Mouse (Mus musculus): Measurements from ENCODE around the gene Nsdhl. TPM values are rescaled to one million over a fixed set of nuclear protein-coding genes. Genes with fewer than 3 reads are reported as not detected.

Gene Nsdhl
- total RNA-seq (2021) = 10 to 100 TPM; 23.6 to 27.6 TPM

DNA sequence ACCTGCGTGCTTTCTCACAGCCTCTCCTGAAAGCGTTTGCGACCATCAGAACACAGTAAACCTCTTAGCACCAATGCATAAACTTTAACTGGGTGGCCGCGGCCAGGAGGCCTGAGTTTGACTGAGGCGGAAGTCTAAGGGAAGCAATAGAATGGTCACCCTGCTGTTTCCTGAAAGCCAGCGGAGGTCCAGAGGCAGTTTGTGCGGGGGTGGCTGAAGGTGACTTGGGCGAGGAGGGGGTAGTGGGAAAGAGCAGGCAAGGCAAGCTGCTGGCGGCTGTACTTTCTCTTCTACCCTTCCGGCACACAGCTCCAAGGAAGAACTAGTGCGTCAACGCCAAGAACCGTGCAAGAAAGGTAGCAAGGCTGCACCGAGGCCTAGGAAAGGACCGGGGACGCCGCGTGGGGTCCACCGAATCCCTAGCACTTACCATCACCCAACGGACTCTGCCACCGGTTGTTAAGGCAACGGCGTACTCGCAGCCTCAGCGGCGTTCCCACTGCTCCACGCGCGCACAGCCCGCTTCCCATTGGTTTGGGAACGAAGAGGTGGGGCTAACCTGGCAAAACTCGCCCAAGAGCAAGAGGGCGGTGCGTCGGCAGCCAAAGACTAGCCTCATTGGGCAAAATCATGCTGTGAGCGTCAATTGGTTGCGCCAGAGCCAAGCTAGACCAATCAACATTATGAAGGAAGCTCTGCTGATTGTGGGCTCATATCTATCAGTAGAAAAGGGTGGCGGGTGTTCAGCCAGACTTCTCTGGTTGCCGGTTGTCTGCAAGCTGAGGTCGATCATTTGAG is at the start of gene Nsdhl, which contains the start of gene Cetn2:
Gene Nsdhl, plus strand, starts transcription at position 674 of the 798 bp plus-strand sequence.
Gene Cetn2, minus strand, starts transcription at position 528 of the 798 bp plus-strand sequence.
- peak; percentile 52 to 65 for DNase-seq (ENCODE audit: extremely low spot score in 1 of 2, low spot score in 1 of 2)

GRCm38 (mm10) chrX:72895388-72896054 is 22.8 kb upstream of the Nsdhl start:
- DNase-seq (ENCODE audit: extremely low spot score in 1 of 2, low spot score in 1 of 2) = peak in 1 of 2 experiments; percentile 9

DNA sequence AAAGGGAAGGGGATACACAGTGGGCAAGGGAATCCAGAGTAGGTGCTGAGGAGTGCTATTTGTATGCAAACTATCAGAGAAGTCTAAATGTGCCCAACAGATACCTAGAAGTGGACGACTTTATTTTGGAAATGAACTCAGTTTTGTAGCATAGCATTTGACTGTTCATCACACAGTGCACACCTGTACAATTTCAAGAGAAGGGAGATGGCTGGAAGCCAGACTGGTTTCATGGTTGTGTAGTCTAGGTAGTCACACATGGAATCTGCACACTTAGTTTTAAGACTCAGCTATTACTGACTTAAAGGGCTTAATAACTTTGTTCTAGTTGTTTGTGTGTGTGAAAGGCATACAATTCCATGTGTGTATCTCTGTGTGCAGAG is 22.3 kb upstream of the Nsdhl start:
- no peak for DNase-seq (ENCODE audit: extremely low spot score in 1 of 2, low spot score in 1 of 2)

GRCm38 (mm10) chrX:72902530-72902929 is 15.8 kb upstream of the Nsdhl start:
- no peak for DNase-seq (ENCODE audit: extremely low spot score in 1 of 2, low spot score in 1 of 2)

- DNase-seq (ENCODE audit: extremely low spot score in 1 of 2, low spot score in 1 of 2) = no peak
These were observed 10.5 kb upstream of the Nsdhl start for GRCm38 (mm10) chrX:72907619-72908403.

DNA sequence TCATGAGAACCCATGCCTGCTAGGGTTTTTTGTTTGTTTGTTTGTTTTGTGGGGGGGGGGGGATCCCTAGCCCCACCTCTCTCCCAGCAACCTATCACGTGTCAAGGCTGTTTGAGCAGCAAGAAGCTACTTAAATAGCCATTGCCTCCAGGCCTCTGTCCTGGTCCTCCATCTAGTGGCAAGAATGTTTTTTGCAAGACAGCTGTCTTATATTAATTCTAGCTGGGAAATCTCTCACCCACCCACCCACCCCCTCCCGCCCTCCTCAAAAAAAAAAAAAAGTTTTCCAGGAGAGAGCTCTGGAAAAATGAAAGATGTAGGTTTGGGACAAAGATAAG is 10.0 kb upstream of the Nsdhl start:
- peak in 1 of 2 experiments; percentile 11 for DNase-seq (ENCODE audit: extremely low spot score in 1 of 2, low spot score in 1 of 2)

DNA sequence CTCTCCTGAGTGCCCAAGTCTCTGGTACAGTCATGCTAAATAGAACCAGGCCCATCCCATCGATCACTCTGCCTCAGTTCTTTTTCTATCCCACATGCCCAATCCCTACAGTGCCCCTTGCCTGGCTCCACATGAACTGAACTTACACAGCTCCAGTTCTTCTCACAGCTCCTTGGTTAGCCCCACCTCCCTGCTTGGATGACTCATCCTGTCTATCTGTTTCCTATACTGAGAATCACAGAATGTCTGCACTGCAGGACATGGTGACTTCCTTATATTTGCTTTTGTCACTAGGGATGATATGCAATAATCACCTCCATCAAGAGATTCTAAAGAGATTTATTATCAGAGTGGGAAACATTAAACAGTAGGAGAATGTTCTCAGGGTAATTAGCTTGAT is 6.7 kb upstream of the Nsdhl start:
- no peak for DNase-seq (ENCODE audit: extremely low spot score in 1 of 2, low spot score in 1 of 2)

DNA sequence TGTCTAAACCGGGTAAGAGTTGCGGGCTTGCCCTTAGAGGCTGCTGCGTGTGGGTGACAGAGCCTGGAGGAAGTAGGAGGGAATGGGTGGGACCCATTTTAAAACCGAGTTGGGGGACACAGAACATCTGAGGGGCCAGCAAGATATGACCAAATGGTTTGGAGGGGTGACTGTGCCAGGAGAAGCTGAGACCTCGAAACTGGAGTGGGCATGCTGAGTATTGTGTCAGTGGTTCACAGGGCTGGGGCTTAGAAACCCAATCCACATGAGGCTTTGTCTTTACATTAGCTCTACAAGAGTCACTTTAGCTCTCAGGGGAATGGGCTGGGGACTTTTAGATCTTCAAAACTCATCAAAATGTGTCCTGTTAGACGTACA is 314 bp downstream of the Nsdhl start:
- no peak for DNase-seq (ENCODE audit: extremely low spot score in 1 of 2, low spot score in 1 of 2)

- DNase-seq (ENCODE audit: extremely low spot score in 1 of 2, low spot score in 1 of 2) = no peak
These were observed 3.0 kb downstream of the Nsdhl start for GRCm38 (mm10) chrX:72921391-72921790.

GRCm38 (mm10) chrX:72953464-72953863 is 35.1 kb downstream of the Nsdhl start:
- no peak for DNase-seq (ENCODE audit: extremely low spot score in 1 of 2, low spot score in 1 of 2)

DNA sequence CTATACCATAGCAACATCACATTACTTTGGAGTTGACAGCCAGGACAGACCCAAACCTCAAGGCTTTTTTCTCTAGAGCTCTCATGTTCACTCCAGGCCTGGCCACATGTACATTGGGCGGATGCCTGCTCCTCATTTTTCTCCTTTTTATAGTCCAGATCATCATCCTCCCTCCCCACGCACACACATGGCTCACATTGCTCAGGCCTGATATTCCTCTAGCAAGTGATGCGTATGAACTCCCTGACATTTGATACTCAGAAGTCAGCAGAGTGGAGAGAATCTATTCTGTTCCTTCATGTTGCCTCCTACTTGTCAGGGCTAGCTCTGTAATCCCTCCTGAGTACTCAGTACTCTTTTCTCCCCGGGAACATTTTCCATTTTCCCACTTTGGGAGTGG is 38.1 kb downstream of the Nsdhl start:
- no peak for DNase-seq (ENCODE audit: extremely low spot score in 1 of 2, low spot score in 1 of 2)

GRCm38 (mm10) chrX:72960431-72960830 is 42.1 kb downstream of the Nsdhl start:
- peak in 1 of 2 experiments; percentile 36 for DNase-seq (ENCODE audit: extremely low spot score in 1 of 2, low spot score in 1 of 2)

GRCm38 (mm10) chrX:72961511-72961910 is 43.2 kb downstream of the Nsdhl start:
- DNase-seq (ENCODE audit: extremely low spot score in 1 of 2, low spot score in 1 of 2) = no peak

- DNase-seq (ENCODE audit: extremely low spot score in 1 of 2, low spot score in 1 of 2) = no peak
These were observed 44.4 kb downstream of the Nsdhl start for GRCm38 (mm10) chrX:72962743-72963142.

DNA sequence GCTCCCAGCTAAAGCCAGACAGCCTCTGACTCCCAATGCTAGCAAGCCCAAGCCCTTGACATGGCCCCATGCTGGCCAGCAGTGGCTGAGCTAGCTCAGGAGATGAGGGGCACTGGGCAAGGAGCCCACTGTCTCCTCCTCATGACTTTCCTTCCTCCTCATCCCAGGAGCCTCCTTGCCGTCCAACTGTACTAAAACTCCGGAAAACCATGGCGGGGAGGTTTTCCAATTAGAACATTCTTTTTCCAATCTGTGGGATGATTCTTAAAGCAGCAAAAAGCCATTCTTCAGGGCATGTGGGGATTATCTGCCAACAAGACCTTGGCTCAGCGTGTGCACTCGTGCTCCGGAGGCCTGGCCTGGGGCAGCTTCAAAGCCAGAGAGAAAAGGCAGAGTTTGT is 64.5 kb downstream of the Nsdhl start:
- DNase-seq (ENCODE audit: extremely low spot score in 1 of 2, low spot score in 1 of 2) = no peak

- DNase-seq (ENCODE audit: extremely low spot score in 1 of 2, low spot score in 1 of 2) = no peak
These were observed 67.2 kb downstream of the Nsdhl start for GRCm38 (mm10) chrX:72985607-72986006.

GRCm38 (mm10) chrX:72986841-72987519 is 68.6 kb downstream of the Nsdhl start, which contains the start of gene Zfp185:
TSS of gene Zfp185 (plus strand) at chrX:72987339.
- DNase-seq (ENCODE audit: extremely low spot score in 1 of 2, low spot score in 1 of 2) = no peak

DNA sequence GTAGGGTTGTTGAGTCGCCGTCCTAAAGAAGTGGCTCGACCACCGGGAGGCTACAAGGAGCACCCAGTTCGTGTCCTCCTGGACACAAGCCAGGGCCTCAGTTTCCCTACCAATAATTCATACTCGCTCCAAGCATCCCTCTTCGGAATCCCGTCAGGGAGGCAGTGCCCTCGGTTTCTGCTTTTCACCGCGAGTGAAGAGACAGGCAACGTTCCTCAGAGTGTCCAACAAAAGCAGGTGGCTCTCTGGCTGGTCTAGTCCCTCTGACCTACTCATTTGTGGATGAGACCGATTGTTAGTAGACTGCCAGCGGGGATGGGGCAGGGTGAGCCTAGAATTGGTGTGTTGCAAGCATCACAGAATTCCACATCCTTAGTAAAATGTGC is 69.2 kb downstream of the Nsdhl start:
- DNase-seq (ENCODE audit: extremely low spot score in 1 of 2, low spot score in 1 of 2) = no peak

DNA sequence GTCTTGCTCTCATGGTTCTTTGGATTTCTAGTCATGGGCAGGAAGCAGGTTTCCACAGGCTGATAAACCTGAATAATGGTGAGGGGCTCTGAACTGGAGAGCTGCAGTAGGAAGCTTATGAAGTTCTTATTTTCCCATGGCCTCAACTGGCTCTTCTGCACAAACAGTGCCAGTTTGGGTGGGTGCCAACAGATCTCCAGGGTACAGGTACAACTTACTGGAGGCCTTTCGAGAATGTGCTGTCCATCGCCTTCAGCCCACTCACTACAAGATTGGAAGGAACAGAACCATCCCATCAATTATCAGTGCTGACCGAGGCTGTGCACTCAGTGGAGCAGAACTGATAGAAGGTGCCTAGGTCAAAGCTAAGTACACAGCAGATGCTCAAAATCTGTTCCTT is 70.1 kb downstream of the Nsdhl start:
- no peak for DNase-seq (ENCODE audit: extremely low spot score in 1 of 2, low spot score in 1 of 2)

DNA sequence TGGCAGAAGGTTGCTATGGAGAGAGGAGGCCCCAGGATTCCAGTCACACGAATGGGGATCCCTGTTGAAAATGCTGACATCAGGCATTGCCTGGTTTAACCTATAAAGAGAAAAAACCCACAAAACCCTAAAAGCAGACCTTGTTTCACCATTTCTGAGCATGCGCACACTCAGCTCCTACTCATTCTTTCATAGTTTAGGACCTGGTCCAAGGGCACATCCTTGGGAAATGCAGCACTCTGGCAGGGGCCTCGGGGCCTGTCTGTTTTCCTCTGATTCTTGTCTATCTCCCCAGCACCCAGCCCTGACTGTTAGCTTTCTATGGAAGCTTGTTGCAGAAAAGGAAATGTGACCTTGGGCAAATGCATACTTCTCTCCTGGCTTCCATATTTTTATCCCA is 72.2 kb downstream of the Nsdhl start:
- DNase-seq (ENCODE audit: extremely low spot score in 1 of 2, low spot score in 1 of 2) = no peak

Data from layer of hippocampus, postnatal 25 days (tissue).